23 mouse cellular contexts compared by ENCODE assay signal in genomic region chr13:57640968-57641367, GRCm38 (mm10).
DNase-seq lines count a peak whose midpoint lies in the region; ATAC-seq and TF ChIP-seq lines count a peak whose summit lies in the region.
"Had no signal": no experiment of that assay in that cellular context is flagged by ENCODE, and none has a peak within 500 bp of the region (broad histone marks: within the 10 kb centered on the region; RNA-seq: fewer than 3 reads in every experiment).

No protein-coding gene starts in this region.

- no peak overlapping the region for H3K9ac ChIP-seq in liver, embryonic 11.5 days (ENCODE audit: low read depth, low read length)
- H3K9ac ChIP-seq in midbrain, embryonic 11.5 days (ENCODE audit: low read length) = no peak overlapping the region
- no peak overlapping the region for H3K9ac ChIP-seq in midbrain, postnatal 0 days (replicated peaks; ENCODE audit: low read length, poor library complexity, severe bottlenecking)
- H3K9ac ChIP-seq in liver, embryonic 14.5 days (replicated peaks) = no peak overlapping the region
- H3K9ac ChIP-seq: embryonic facial prominence, embryonic 13.5 days; embryonic facial prominence, embryonic 15.5 days; forebrain, embryonic 12.5 days had no signal

- no peaks in the 10 kb centered on the region for H3K4me1 ChIP-seq in liver, embryonic 11.5 days (replicated peaks; ENCODE audit: control insufficient read depth, insufficient read depth, low read length)
- H3K4me1 ChIP-seq in midbrain, embryonic 11.5 days (ENCODE audit: control insufficient read depth, insufficient read depth, low read length) = no peaks in the 10 kb centered on the region
- H3K4me1 ChIP-seq in midbrain, postnatal 0 days (ENCODE audit: insufficient read depth, low read length) = peaks cover 9% of the 10 kb centered on the region
- H3K4me1 ChIP-seq in liver, embryonic 14.5 days (replicated peaks; ENCODE audit: control insufficient read depth in 2 of 2, insufficient read depth in 2 of 2, low read length in 1 of 2) = no peaks in the 10 kb centered on the region; a peak in 1 of 4 replicates
- H3K4me1 ChIP-seq: embryonic facial prominence, embryonic 13.5 days; embryonic facial prominence, embryonic 15.5 days had no signal

- H3K4me2 ChIP-seq in liver, embryonic 11.5 days = no peak overlapping the region
- H3K4me2 ChIP-seq in midbrain, embryonic 11.5 days = no peak overlapping the region
- no peak overlapping the region for H3K4me2 ChIP-seq in midbrain, postnatal 0 days (ENCODE audit: low read depth, low read length, poor library complexity, severe bottlenecking)
- H3K4me2 ChIP-seq in liver, embryonic 14.5 days (ENCODE audit: low read depth) = no peak overlapping the region
- H3K4me2 ChIP-seq: embryonic facial prominence, embryonic 13.5 days; embryonic facial prominence, embryonic 15.5 days; forebrain, embryonic 12.5 days had no signal

- TF ChIP-seq CTCF in midbrain, postnatal 0 days (IDR thresholded peaks at IDR 0.05) = no peak
- TF ChIP-seq CTCF in liver, embryonic 14.5 days (IDR thresholded peaks at IDR 0.05; ENCODE audit: low read depth) = no peak

- no peaks in the 10 kb centered on the region for H3K9me3 ChIP-seq in liver, embryonic 11.5 days (ENCODE audit: control insufficient read depth, low read length)
- no peaks in the 10 kb centered on the region for H3K9me3 ChIP-seq in midbrain, embryonic 11.5 days (ENCODE audit: control insufficient read depth, low read length)
- no peaks in the 10 kb centered on the region for H3K9me3 ChIP-seq in midbrain, postnatal 0 days (ENCODE audit: low read length)
- no peaks in the 10 kb centered on the region for H3K9me3 ChIP-seq in liver, embryonic 14.5 days (ENCODE audit: control insufficient read depth, low read length)
- H3K9me3 ChIP-seq: embryonic facial prominence, embryonic 13.5 days; embryonic facial prominence, embryonic 15.5 days; forebrain, embryonic 10.5 days; forebrain, embryonic 12.5 days had no signal

- 80% methylated on average over 2 of the region's 2 CpGs for WGBS in liver, embryonic 11.5 days
- WGBS in midbrain, embryonic 11.5 days = 93% methylated on average over 2 of the region's 2 CpGs
- WGBS in midbrain, postnatal 0 days = 85% methylated on average over 2 of the region's 2 CpGs
- WGBS in liver, embryonic 14.5 days (ENCODE audit: insufficient replicate concordance) = 69% methylated on average over 2 of the region's 2 CpGs

- DNase-seq in liver = peak; percentile 27
- no peak for DNase-seq in liver, embryonic 11.5 days (ENCODE audit: low spot score)
- peak; percentile 76 for DNase-seq in midbrain, embryonic 11.5 days (ENCODE audit: low spot score, missing footprints)
- no peak for DNase-seq in midbrain, postnatal 0 days (ENCODE audit: low spot score)
- DNase-seq in liver, embryonic 14.5 days (ENCODE audit: low read depth in 3 of 3, low spot score in 3 of 3) = no peak
- DNase-seq in gastrocnemius, postnatal 36 days = no peak
- DNase-seq: adrenal gland, adult 8-10 months; adrenal gland, postnatal 14 days; adrenal gland, postnatal 36 days; cerebellum, adult 11 months; cerebellum, adult 18-20 months; cerebellum, adult 8-10 months; cerebellum, adult 9-11 months; cerebellum, postnatal 14 days; cerebellum, postnatal 36 days; embryo, embryonic 11 days had no signal

- H3K27ac ChIP-seq in liver, embryonic 11.5 days (ENCODE audit: low read depth, low read length) = no peak overlapping the region
- H3K27ac ChIP-seq in midbrain, embryonic 11.5 days (ENCODE audit: low read depth, low read length) = no peak overlapping the region
- H3K27ac ChIP-seq in midbrain, postnatal 0 days (ENCODE audit: low read depth, low read length) = no peak overlapping the region
- no peak overlapping the region for H3K27ac ChIP-seq in liver, embryonic 14.5 days
- H3K27ac ChIP-seq: embryonic facial prominence, embryonic 13.5 days; embryonic facial prominence, embryonic 15.5 days; forebrain, embryonic 10.5 days; forebrain, embryonic 12.5 days had no signal

- no peak for TF ChIP-seq EP300 in liver, embryonic 14.5 days (IDR thresholded peaks at IDR 0.05; ENCODE audit: low read depth)

- H3K36me3 ChIP-seq in liver, embryonic 11.5 days (ENCODE audit: control insufficient read depth, insufficient read depth, low read length) = no peaks in the 10 kb centered on the region
- no peaks in the 10 kb centered on the region for H3K36me3 ChIP-seq in midbrain, embryonic 11.5 days (ENCODE audit: control insufficient read depth, insufficient read depth, low read length)
- H3K36me3 ChIP-seq in midbrain, postnatal 0 days (ENCODE audit: insufficient read depth, low read length) = no peaks in the 10 kb centered on the region
- no peaks in the 10 kb centered on the region for H3K36me3 ChIP-seq in liver, embryonic 14.5 days (replicated peaks; ENCODE audit: control insufficient read depth, insufficient read depth, low read depth)
- H3K36me3 ChIP-seq: embryonic facial prominence, embryonic 13.5 days; embryonic facial prominence, embryonic 15.5 days; forebrain, embryonic 10.5 days; forebrain, embryonic 12.5 days had no signal

- intact Hi-C loops in gastrocnemius, postnatal 36 days (cut with DNase I) = no loop called here

- H3K4me3 ChIP-seq in liver, embryonic 11.5 days (ENCODE audit: low read depth, low read length) = no peak overlapping the region
- no peak overlapping the region for H3K4me3 ChIP-seq in midbrain, embryonic 11.5 days (ENCODE audit: low read depth, low read length)
- no peak overlapping the region for H3K4me3 ChIP-seq in midbrain, postnatal 0 days (ENCODE audit: low read depth, low read length)
- H3K4me3 ChIP-seq in liver, embryonic 14.5 days (ENCODE audit: insufficient read depth in 1 of 2, low read depth in 2 of 2, low read length in 2 of 2) = no peak overlapping the region
- H3K4me3 ChIP-seq: embryonic facial prominence, embryonic 13.5 days; embryonic facial prominence, embryonic 15.5 days; erythroblast, embryonic 14.5 days; forebrain, embryonic 10.5 days; forebrain, embryonic 12.5 days had no signal

- ATAC-seq in liver, embryonic 11.5 days (replicated peaks; ENCODE audit: low FRiP score) = no peak
- ATAC-seq in midbrain, embryonic 11.5 days (ENCODE audit: low FRiP score) = no peak
- ATAC-seq in midbrain, postnatal 0 days (ENCODE audit: low FRiP score) = no peak
- 0 out of 2 replicates have a peak, but pooled peaks have one; percentile 28 for ATAC-seq in liver, embryonic 14.5 days (ENCODE audit: insufficient read depth)
- ATAC-seq: forebrain, embryonic 14.5 days; forebrain, embryonic 16.5 days had no signal

- H3K27me3 ChIP-seq in liver, embryonic 11.5 days (replicated peaks; ENCODE audit: control insufficient read depth, insufficient read depth, low read length) = no peaks in the 10 kb centered on the region
- no peaks in the 10 kb centered on the region for H3K27me3 ChIP-seq in midbrain, embryonic 11.5 days (ENCODE audit: control insufficient read depth, insufficient read depth, low read length)
- H3K27me3 ChIP-seq in midbrain, postnatal 0 days (ENCODE audit: insufficient read depth, low read length) = no peaks in the 10 kb centered on the region
- no peaks in the 10 kb centered on the region for H3K27me3 ChIP-seq in liver, embryonic 14.5 days (ENCODE audit: control insufficient read depth, insufficient read depth, low read length)
- H3K27me3 ChIP-seq: embryonic facial prominence, embryonic 13.5 days; embryonic facial prominence, embryonic 15.5 days; forebrain, embryonic 12.5 days had no signal

Comparison
In these comparisons a context has a peak if more than half of its experiments do, and no peak if none do; other contexts are left out.
1. DNase-seq: peak in liver (single experiment) and midbrain, embryonic 11.5 days (single experiment); none in liver, embryonic 11.5 days (single experiment), midbrain, postnatal 0 days (single experiment), liver, embryonic 14.5 days (0 of 3) and gastrocnemius, postnatal 36 days (0 of 2).